Mouse (Mus musculus) neural tube, embryonic 14.5 days (tissue): ENCODE results near the gene Htr7. TPM values are rescaled to one million over a fixed set of nuclear protein-coding genes. Genes with fewer than 3 reads are reported as not detected.
A peak's percentile ranks its signal among the peaks of the same experiment; 100 is the strongest.

Source experiments
- ATAC-seq: fragments of 200-750 bp; cut with Nextera tagmentation; 2 replicates; pipeline ENCODE4 v1.8.0; 2017; ENCODE audit warnings: low read depth, mild to moderate bottlenecking, moderate TSS enrichment, moderate library complexity
- H3K27ac ChIP-seq: fragments of 300-500 bp; sonication (generic); 2 replicates; pipeline ENCODE4 v1.5.1; 2014; ENCODE audit warnings: low read depth, mild to moderate bottlenecking, control low read depth, low read length, moderate library complexity, mixed read lengths
- H3K27me3 ChIP-seq: fragments of 300-500 bp; sonication (generic); 2 replicates; pipeline ENCODE4 v1.6.1; 2014; ENCODE audit warnings: low read length; ENCODE audit not compliant: control insufficient read depth, insufficient read depth
- H3K36me3 ChIP-seq: fragments of 300-500 bp; sonication (generic); 2 replicates; pipeline ENCODE4 v1.6.1; 2014; ENCODE audit warnings: low read length, mixed read lengths; ENCODE audit not compliant: control insufficient read depth, insufficient read depth
- H3K4me1 ChIP-seq: fragments of 300-500 bp; sonication (generic); 2 replicates; pipeline ENCODE4 v1.6.1; 2014; ENCODE audit warnings: low read length; ENCODE audit not compliant: control insufficient read depth, insufficient read depth
- H3K4me2 ChIP-seq: fragments of 300-500 bp; sonication (generic); 2 replicates; pipeline ENCODE4 v1.6.1; 2014; ENCODE audit warnings: mild to moderate bottlenecking, low read depth, low read length, control low read depth
- H3K4me3 ChIP-seq: fragments of 300-500 bp; sonication (generic); 2 replicates; pipeline ENCODE4 v1.5.1; 2014; ENCODE audit warnings: low read depth, low read length, control low read depth, mixed read lengths
- H3K9ac ChIP-seq: fragments of 300-500 bp; sonication (generic); replicated peaks from 2 replicates; pipeline ENCODE4 v1.6.1; 2014; ENCODE audit warnings: low read depth, mild to moderate bottlenecking, control low read depth, low read length, mixed read lengths
- H3K9me3 ChIP-seq: fragments of 300-500 bp; sonication (generic); 2 replicates; pipeline ENCODE4 v1.6.1; 2016; ENCODE audit warnings: low read length; ENCODE audit not compliant: control insufficient read depth
- WGBS: fragments of 180-500 bp; shearing (Covaris S2); extraction: QIAGEN DNeasy Blood & Tissue Kit; methylation state at CpG from one replicate; pipeline ENCODE4 v1.1.7; 2014; 5-methylcytosine and 5-hydroxymethylcytosine counted together
- polyA plus RNA-seq: library from polyadenylated mRNA; unstranded; fragments of >200 nt; fragmentation: Nextera tagmentation; extraction: Ambion mirVana; gene quantifications from 2 replicates; pipeline ENCODE4 v1.2.1, GENCODE M21; 2014

Gene Htr7
- polyA plus RNA-seq, 1 experiment from 2014 or later, result 15.7 TPM

GRCm38 (mm10) chr19:36062801-36063529 is 5.7 kb upstream of the Htr7 start:
- H3K4me2 ChIP-seq, result no peak overlapping the region
- peak; percentile 45; the same call in 1 of the 2 replicates for ATAC-seq
- H3K27ac ChIP-seq, result no peak overlapping the region
- H3K9ac ChIP-seq, result no peak overlapping the region
- H3K36me3 ChIP-seq, result no peaks in the 10 kb centered on the region
- no peaks in the 10 kb centered on the region for H3K4me1 ChIP-seq
- H3K27me3 ChIP-seq, result no peaks in the 10 kb centered on the region
- WGBS, result 77% methylated on average over 2 of the region's 2 CpGs
- no peak overlapping the region for H3K4me3 ChIP-seq
- H3K9me3 ChIP-seq, result no peaks in the 10 kb centered on the region

GRCm38 (mm10) chr19:36056502-36057221 is 645 bp downstream of the Htr7 start:
- H3K4me3 ChIP-seq, result peak overlapping the region; percentile 60
- peak overlapping the region; percentile 72 for H3K9ac ChIP-seq
- H3K27me3 ChIP-seq, result peaks cover 5% of the 10 kb centered on the region; the same call in 1 of the 2 replicates
- 8% methylated on average over 48 of the region's 49 CpGs for whole genome bisulfite sequencing
- no peaks in the 10 kb centered on the region for H3K36me3 ChIP-seq
- no peaks in the 10 kb centered on the region for H3K4me1 ChIP-seq
- ATAC-seq, result peak; percentile 6; the same call in 1 of the 2 replicates
- no peaks in the 10 kb centered on the region for H3K9me3 ChIP-seq
- H3K4me2 ChIP-seq, result peak overlapping the region; percentile 73
- peak overlapping the region; percentile 76 for H3K27ac ChIP-seq

GRCm38 (mm10) chr19:36046046-36046445 is 11.3 kb downstream of the Htr7 start:
- ATAC-seq, result no peak
- Histone ChIP-seq H3K4me3 (no peak overlapping the region), H3K27me3 (no peaks in the 10 kb centered on the region), H3K4me1 (no peaks in the 10 kb centered on the region), H3K9ac (no peak overlapping the region), H3K4me2 (no peak overlapping the region), H3K36me3 (no peaks in the 10 kb centered on the region), H3K27ac (no peak overlapping the region), H3K9me3 (no peaks in the 10 kb centered on the region)
- WGBS, result 85% methylated on average over 7 of the region's 7 CpGs

GRCm38 (mm10) chr19:36014836-36015235 is 42.5 kb downstream of the Htr7 start:
- H3K4me3 ChIP-seq, result no peak overlapping the region
- H3K27ac ChIP-seq, result no peak overlapping the region
- H3K9ac ChIP-seq, result no peak overlapping the region
- ATAC-seq, result no peak
- WGBS, result 16% methylated on average over 3 of the region's 3 CpGs
- no peaks in the 10 kb centered on the region for H3K4me1 ChIP-seq
- no peaks in the 10 kb centered on the region for H3K27me3 ChIP-seq
- H3K4me2 ChIP-seq, result no peak overlapping the region
- no peaks in the 10 kb centered on the region for H3K36me3 ChIP-seq
- no peaks in the 10 kb centered on the region for H3K9me3 ChIP-seq

- WGBS, result 82% methylated on average over 6 of the region's 6 CpGs
- H3K9me3 ChIP-seq, result no peaks in the 10 kb centered on the region
- no peak overlapping the region for H3K27ac ChIP-seq
- H3K36me3 ChIP-seq, result no peaks in the 10 kb centered on the region
- H3K9ac ChIP-seq, result no peak overlapping the region
- no peak for ATAC-seq
- H3K27me3 ChIP-seq, result no peaks in the 10 kb centered on the region
- H3K4me3 ChIP-seq, result no peak overlapping the region
- H3K4me1 ChIP-seq, result 0 out of 2 replicates have a peak, but pooled peaks cover 7% of the 10 kb centered on the region
- H3K4me2 ChIP-seq, result no peak overlapping the region
Measured at GRCm38 (mm10) chr19:36006277-36006676, 51.0 kb downstream of the Htr7 start.

GRCm38 (mm10) chr19:36004961-36005360 is 52.3 kb downstream of the Htr7 start:
- H3K36me3 ChIP-seq, result no peaks in the 10 kb centered on the region
- H3K4me2 ChIP-seq, result no peak overlapping the region
- no peak overlapping the region for H3K9ac ChIP-seq
- no peaks in the 10 kb centered on the region for H3K27me3 ChIP-seq
- H3K4me3 ChIP-seq, result no peak overlapping the region
- no peak overlapping the region for H3K27ac ChIP-seq
- no peak for ATAC-seq
- H3K4me1 ChIP-seq, result 0 out of 2 replicates have a peak, but pooled peaks cover 10% of the 10 kb centered on the region
- 66% methylated on average over 2 of the region's 2 CpGs for WGBS
- H3K9me3 ChIP-seq, result no peaks in the 10 kb centered on the region

GRCm38 (mm10) chr19:36002476-36003445 is 54.5 kb downstream of the Htr7 start:
- 0 out of 2 replicates have a peak, but pooled peaks cover 10% of the 10 kb centered on the region for H3K4me1 ChIP-seq
- no peaks in the 10 kb centered on the region for H3K9me3 ChIP-seq
- peak overlapping the region; percentile 45; the same call in 1 of the 2 replicates for H3K27ac ChIP-seq
- H3K9ac ChIP-seq, result no peak overlapping the region
- no peaks in the 10 kb centered on the region for H3K27me3 ChIP-seq
- ATAC-seq, result peak; percentile 62
- no peak overlapping the region for H3K4me3 ChIP-seq
- peak overlapping the region; percentile 16; the same call in 1 of the 2 replicates for H3K4me2 ChIP-seq
- no peaks in the 10 kb centered on the region for H3K36me3 ChIP-seq
- 27% methylated on average over 17 of the region's 17 CpGs for WGBS

- H3K4me1 ChIP-seq, result 0 out of 2 replicates have a peak, but pooled peaks cover 10% of the 10 kb centered on the region
- H3K36me3 ChIP-seq, result no peaks in the 10 kb centered on the region
- no peak overlapping the region for H3K4me3 ChIP-seq
- H3K27me3 ChIP-seq, result no peaks in the 10 kb centered on the region
- no peak overlapping the region for H3K27ac ChIP-seq
- H3K9me3 ChIP-seq, result no peaks in the 10 kb centered on the region
- no peak overlapping the region for H3K4me2 ChIP-seq
- WGBS, result 56% methylated on average over 1 of the region's 1 CpGs
- H3K9ac ChIP-seq, result no peak overlapping the region
- ATAC-seq, result peak; percentile 38; the same call in 1 of the 2 replicates
Measured at GRCm38 (mm10) chr19:36001512-36001911, 55.8 kb downstream of the Htr7 start.
